Comparison of ENCODE assay signal across 18 mouse cellular contexts in the genomic region with DNA sequence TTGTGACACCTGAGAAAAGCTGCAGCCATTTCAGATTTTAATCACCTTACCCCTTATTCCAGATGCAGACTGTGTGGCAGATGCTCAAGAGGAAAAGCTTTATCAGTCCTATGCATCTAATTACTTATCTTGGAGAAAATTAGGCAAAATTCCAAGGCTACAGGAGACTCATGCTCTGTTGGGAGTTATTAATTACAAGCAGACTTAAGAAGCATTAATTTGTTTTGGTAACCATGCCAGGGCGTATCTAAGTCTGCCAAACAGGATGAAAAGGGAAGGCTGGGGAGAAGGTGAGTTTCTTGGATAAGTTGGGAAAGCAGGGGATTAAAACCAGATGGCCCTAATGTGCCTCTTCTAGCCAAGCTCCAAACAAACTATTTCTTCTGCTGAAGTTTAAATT.
DNase-seq lines count a peak whose midpoint lies in the region; ATAC-seq and TF ChIP-seq lines count a peak whose summit lies in the region.
"Had no signal": no experiment of that assay in that cellular context is flagged by ENCODE, and none has a peak within 500 bp of the region (broad histone marks: within the 10 kb centered on the region; RNA-seq: fewer than 3 reads in every experiment).

No protein-coding gene starts in this region.

- no peak overlapping the region for H3K4me2 ChIP-seq in midbrain, postnatal 0 days (ENCODE audit: low read depth, low read length, poor library complexity, severe bottlenecking)
- H3K4me2 ChIP-seq in midbrain, embryonic 11.5 days = no peak overlapping the region
- H3K4me2 ChIP-seq: kidney, embryonic 15.5 days; limb, embryonic 15.5 days; midbrain, embryonic 12.5 days; neural tube, embryonic 12.5 days had no signal

- H3K4me3 ChIP-seq in heart, embryonic 10.5 days = no peak overlapping the region
- no peak overlapping the region for H3K4me3 ChIP-seq in midbrain, postnatal 0 days (ENCODE audit: low read depth, low read length)
- H3K4me3 ChIP-seq in midbrain, embryonic 11.5 days (ENCODE audit: low read depth, low read length) = no peak overlapping the region
- H3K4me3 ChIP-seq in embryonic facial prominence, embryonic 10.5 days = no peak overlapping the region
- H3K4me3 ChIP-seq: kidney, embryonic 15.5 days; limb, embryonic 15.5 days; midbrain, embryonic 12.5 days; neural tube, embryonic 12.5 days had no signal

- WGBS in heart, embryonic 10.5 days = 63% methylated on average over 1 of the region's 1 CpGs
- WGBS in midbrain, postnatal 0 days = 52% methylated on average over 1 of the region's 1 CpGs
- 78% methylated on average over 1 of the region's 1 CpGs for WGBS in midbrain, embryonic 11.5 days
- WGBS in embryonic facial prominence, embryonic 10.5 days = 31% methylated on average over 1 of the region's 1 CpGs

- no peak for TF ChIP-seq CTCF in midbrain, postnatal 0 days (IDR thresholded peaks at IDR 0.05)

- no peak overlapping the region for H3K9ac ChIP-seq in midbrain, postnatal 0 days (replicated peaks; ENCODE audit: low read length, poor library complexity, severe bottlenecking)
- no peak overlapping the region for H3K9ac ChIP-seq in midbrain, embryonic 11.5 days (ENCODE audit: low read length)
- H3K9ac ChIP-seq: kidney, embryonic 15.5 days; limb, embryonic 15.5 days; liver, postnatal 0 days; midbrain, embryonic 12.5 days; neural tube, embryonic 12.5 days had no signal

- peak overlapping the region; percentile 29; the same call in 1 of the 2 replicates for H3K27ac ChIP-seq in heart, embryonic 10.5 days
- peak overlapping the region; percentile 8; the same call in 1 of the 2 replicates for H3K27ac ChIP-seq in midbrain, postnatal 0 days (ENCODE audit: low read depth, low read length)
- no peak overlapping the region for H3K27ac ChIP-seq in midbrain, embryonic 11.5 days (ENCODE audit: low read depth, low read length)
- H3K27ac ChIP-seq in embryonic facial prominence, embryonic 10.5 days (replicated peaks) = no peak overlapping the region
- H3K27ac ChIP-seq: kidney, embryonic 15.5 days; limb, embryonic 15.5 days; midbrain, embryonic 12.5 days; neural tube, embryonic 12.5 days had no signal

- no peaks in the 10 kb centered on the region for H3K27me3 ChIP-seq in heart, embryonic 10.5 days (ENCODE audit: insufficient read depth, poor library complexity, severe bottlenecking)
- H3K27me3 ChIP-seq in midbrain, postnatal 0 days (ENCODE audit: insufficient read depth, low read length) = no peaks in the 10 kb centered on the region
- no peaks in the 10 kb centered on the region for H3K27me3 ChIP-seq in midbrain, embryonic 11.5 days (ENCODE audit: control insufficient read depth, insufficient read depth, low read length)
- no peaks in the 10 kb centered on the region for H3K27me3 ChIP-seq in embryonic facial prominence, embryonic 10.5 days (replicated peaks; ENCODE audit: low read depth, poor library complexity, severe bottlenecking)
- H3K27me3 ChIP-seq: kidney, embryonic 15.5 days; limb, embryonic 15.5 days; midbrain, embryonic 12.5 days; neural tube, embryonic 12.5 days had no signal

- no peak for DNase-seq in heart, embryonic 10.5 days (ENCODE audit: low spot score)
- DNase-seq in heart, postnatal 14 days = no peak
- DNase-seq in midbrain, postnatal 0 days (ENCODE audit: low spot score) = peak; percentile 63
- no peak for DNase-seq in midbrain, embryonic 11.5 days (ENCODE audit: low spot score, missing footprints)
- DNase-seq in embryonic facial prominence, embryonic 10.5 days (ENCODE audit: low spot score) = peak; percentile 14
- DNase-seq in adrenal gland, postnatal 36 days = no peak
- no peak for DNase-seq in spleen, adult 18-20 months
- DNase-seq: adrenal gland, postnatal 14 days; cerebellum, postnatal 25 days; liver, postnatal 0 days; lung, postnatal 4 days; right cerebral cortex, postnatal 4 days; thymus, adult 18-20 months had no signal

- ATAC-seq in midbrain, postnatal 0 days (ENCODE audit: low FRiP score) = no peak
- no peak for ATAC-seq in midbrain, embryonic 11.5 days (ENCODE audit: low FRiP score)
- ATAC-seq: liver, postnatal 0 days had no signal

- no peaks in the 10 kb centered on the region for H3K9me3 ChIP-seq in heart, embryonic 10.5 days
- H3K9me3 ChIP-seq in midbrain, postnatal 0 days (ENCODE audit: low read length) = no peaks in the 10 kb centered on the region
- H3K9me3 ChIP-seq in midbrain, embryonic 11.5 days (ENCODE audit: control insufficient read depth, low read length) = no peaks in the 10 kb centered on the region
- H3K9me3 ChIP-seq in embryonic facial prominence, embryonic 10.5 days = no peaks in the 10 kb centered on the region
- H3K9me3 ChIP-seq: G1E; kidney, embryonic 15.5 days; limb, embryonic 15.5 days; midbrain, embryonic 12.5 days; neural tube, embryonic 12.5 days had no signal

- peaks cover 16% of the 10 kb centered on the region for H3K4me1 ChIP-seq in heart, embryonic 10.5 days
- peaks cover 5% of the 10 kb centered on the region; the same call in 1 of the 2 replicates for H3K4me1 ChIP-seq in midbrain, postnatal 0 days (ENCODE audit: insufficient read depth, low read length)
- no peaks in the 10 kb centered on the region for H3K4me1 ChIP-seq in midbrain, embryonic 11.5 days (ENCODE audit: control insufficient read depth, insufficient read depth, low read length)
- peaks cover 13% of the 10 kb centered on the region for H3K4me1 ChIP-seq in embryonic facial prominence, embryonic 10.5 days
- H3K4me1 ChIP-seq: kidney, embryonic 15.5 days; limb, embryonic 15.5 days; neural tube, embryonic 12.5 days had no signal

- no peaks in the 10 kb centered on the region for H3K36me3 ChIP-seq in heart, embryonic 10.5 days
- H3K36me3 ChIP-seq in midbrain, postnatal 0 days (ENCODE audit: insufficient read depth, low read length) = no peaks in the 10 kb centered on the region
- H3K36me3 ChIP-seq in midbrain, embryonic 11.5 days (ENCODE audit: control insufficient read depth, insufficient read depth, low read length) = no peaks in the 10 kb centered on the region
- no peaks in the 10 kb centered on the region for H3K36me3 ChIP-seq in embryonic facial prominence, embryonic 10.5 days (replicated peaks)
- H3K36me3 ChIP-seq: G1E; kidney, embryonic 15.5 days; midbrain, embryonic 12.5 days; neural tube, embryonic 12.5 days had no signal

- intact Hi-C loops in heart, postnatal 14 days (cut with DNase I) = no loop called here

Comparison
In these comparisons a context has a peak if more than half of its experiments do, and no peak if none do; other contexts are left out.
1. DNase-seq: peak in midbrain, postnatal 0 days (single experiment) and embryonic facial prominence, embryonic 10.5 days (single experiment); none in heart, embryonic 10.5 days (single experiment), heart, postnatal 14 days (0 of 2), midbrain, embryonic 11.5 days (single experiment), adrenal gland, postnatal 36 days (0 of 2) and spleen, adult 18-20 months (0 of 2).
2. H3K27ac ChIP-seq: peak in heart, embryonic 10.5 days (single experiment) and midbrain, postnatal 0 days (single experiment); none in midbrain, embryonic 11.5 days (single experiment) and embryonic facial prominence, embryonic 10.5 days (single experiment).